Mouse (Mus musculus) CH12.LX (cell line): ENCODE data around the gene Gm1043.

Source experiments
- CTCF ChIP-seq, 2 experiments: IDR thresholded peaks in 1 of 2; conservative IDR thresholded peaks in 1 of 2; 2 replicates each; pipeline ENCODE4 v1.5.1; 2011 to 2012; ENCODE audit warnings: low read depth in 2 of 2, low read length in 2 of 2, improper control_type of control experiment in 1 of 2, inconsistent platforms in 1 of 2, mild to moderate bottlenecking in 1 of 2, moderate library complexity in 1 of 2
- ETS1 ChIP-seq: conservative IDR thresholded peaks from 2 replicates; pipeline ENCODE4 v1.6.1; 2012; ENCODE audit warnings: low read depth, mild to moderate bottlenecking, inconsistent platforms, low read length, improper control_type of control experiment, moderate library complexity
- JUND ChIP-seq: conservative IDR thresholded peaks from 2 replicates; pipeline ENCODE4 v1.6.1; 2011; ENCODE audit warnings: low read depth, low read length, improper control_type of control experiment
- KAT2A ChIP-seq: IDR thresholded peaks from 2 replicates; pipeline ENCODE4 v1.6.1; 2012; ENCODE audit warnings: low read length, improper control_type of control experiment, inconsistent platforms; ENCODE audit not compliant: insufficient replicate concordance
- MAX ChIP-seq: IDR thresholded peaks from 2 replicates; pipeline ENCODE4 v1.6.1; 2011; ENCODE audit warnings: low read length, improper control_type of control experiment
- MXI1 ChIP-seq: IDR thresholded peaks from 2 replicates; pipeline ENCODE4 v1.6.1; 2011; ENCODE audit warnings: mild to moderate bottlenecking, low read depth, low read length, improper control_type of control experiment
- MYC ChIP-seq: IDR thresholded peaks from 2 replicates; pipeline ENCODE4 v1.6.1; 2011; ENCODE audit warnings: low read depth, mild to moderate bottlenecking, improper control_type of control experiment, low read length
- NRF1 ChIP-seq: IDR thresholded peaks from 2 replicates; pipeline ENCODE4 v1.6.1; 2014; ENCODE audit warnings: low read depth, mild to moderate bottlenecking, inconsistent platforms, low read length, improper control_type of control experiment, moderate library complexity
- POLR2A ChIP-seq: IDR thresholded peaks from 2 replicates; pipeline ENCODE4 v1.6.1; 2011; ENCODE audit warnings: low read depth, mild to moderate bottlenecking, improper control_type of control experiment, low read length
- POLR2AphosphoS2 ChIP-seq: IDR thresholded peaks from 2 replicates; pipeline ENCODE4 v1.6.1; 2011; ENCODE audit warnings: low read depth, low read length, improper control_type of control experiment
- TCF12 ChIP-seq: IDR thresholded peaks from 2 replicates; pipeline ENCODE4 v1.6.1; 2014; ENCODE audit warnings: low read depth, mild to moderate bottlenecking, inconsistent platforms, low read length, improper control_type of control experiment
- USF1 ChIP-seq: IDR thresholded peaks from 2 replicates; pipeline ENCODE4 v1.6.1; 2014; ENCODE audit warnings: low read depth, mild to moderate bottlenecking, inconsistent platforms, low read length, improper control_type of control experiment
- ZMIZ1 ChIP-seq: IDR thresholded peaks from 2 replicates; pipeline ENCODE4 v1.6.1; 2012; ENCODE audit warnings: low read depth, mild to moderate bottlenecking, inconsistent platforms, low read length, improper control_type of control experiment

DNA sequence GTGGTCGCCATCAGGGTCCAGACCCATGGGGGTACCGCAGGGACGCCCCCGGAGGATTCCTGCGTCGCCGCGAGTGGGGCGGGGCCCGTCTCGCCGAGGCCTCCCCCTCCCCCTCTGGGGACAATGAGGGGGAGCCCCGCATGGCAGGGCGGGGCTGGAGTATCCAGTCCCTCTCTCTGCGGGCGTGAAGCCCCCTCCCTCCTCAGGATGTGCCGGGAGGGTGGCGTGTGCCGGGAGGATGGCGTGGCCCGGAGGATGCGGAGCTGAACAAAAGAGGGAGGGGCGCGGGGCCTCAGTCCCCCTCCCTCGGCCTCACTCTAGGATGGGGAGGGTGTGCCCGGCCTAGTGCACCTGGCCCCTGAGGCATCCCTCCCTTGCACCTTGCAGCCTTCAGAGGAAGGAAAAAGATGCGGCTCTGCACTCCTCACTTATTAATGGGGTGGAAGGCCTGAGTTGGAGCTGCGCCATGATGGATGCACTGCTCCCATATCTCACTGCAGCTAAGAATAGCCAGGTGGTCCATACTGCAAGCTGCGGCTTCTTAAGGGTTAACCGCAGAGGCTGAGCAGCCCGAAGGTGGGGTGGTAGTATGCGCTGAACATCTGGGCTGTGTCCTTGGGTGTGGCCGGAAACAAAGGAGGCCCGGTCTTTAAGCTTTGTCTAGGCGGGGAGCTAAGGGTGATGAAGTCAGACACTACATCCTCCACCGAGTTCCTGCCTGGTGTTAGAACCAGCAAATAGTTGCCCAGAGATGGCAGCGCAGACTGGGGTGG lies 161.2 kb downstream of the Gm1043 start:
- TF ChIP-seq ZMIZ1 (no peak), NRF1 (0 out of 2 replicates have a peak, but pooled peaks have one; percentile 17), ETS1 (no peak; the same call in 1 of the 2 replicates), JUND (no peak), MAX (peak; percentile 55; the same call in 1 of the 2 replicates), POLR2AphosphoS2 (no peak), POLR2A (no peak; the same call in 1 of the 2 replicates), KAT2A (0 out of 2 replicates have a peak, but pooled peaks have one; percentile 38), MXI1 (no peak), CTCF (conservative IDR thresholded peaks at IDR 0.05 in 1 of 2, IDR thresholded peaks at IDR 0.05 in 1 of 2; ENCODE audit: low read depth in 2 of 2, low read length in 2 of 2) (no peak), USF1 (no peak), TCF12 (peak; percentile 77), MYC (no peak)
